Mouse (Mus musculus) brain, embryonic 14.5 days (tissue): ENCODE results near the gene Rarres2. TPM values are rescaled to one million over a fixed set of nuclear protein-coding genes. Genes with fewer than 3 reads are reported as not detected.

ENCODE experiments used
- DNase-seq: peaks from one replicate; pipeline ENCODE4 v3.0.0-alpha.2; 2011; ENCODE audit warnings: low read depth
- CTCF ChIP-seq: fragments of 200-500 bp; IDR thresholded peaks from 2 replicates; pipeline ENCODE4 v1.5.1; 2012; ENCODE audit warnings: inconsistent platforms, mild to moderate bottlenecking, moderate library complexity, borderline replicate concordance; ENCODE audit not compliant: insufficient read depth, insufficient read length; ENCODE audit errors: extremely low read depth
- POLR2A ChIP-seq: fragments of 200-500 bp; IDR thresholded peaks from 2 replicates; pipeline ENCODE4 v1.6.1; 2012; ENCODE audit warnings: mild to moderate bottlenecking, inconsistent platforms, borderline replicate concordance; ENCODE audit not compliant: poor library complexity, insufficient read depth, insufficient read length, severe bottlenecking; ENCODE audit errors: extremely low read depth
- polyA plus RNA-seq: library from polyadenylated mRNA; depleted of rRNA; stranded (reverse); fragments of >200 nt; gene quantifications from 2 replicates; pipeline ENCODE4 v1.2.3, GENCODE M21; 2012

Rarres2 gene
- polyA plus RNA-seq, 1 experiment, result 3.1 TPM

DNA sequence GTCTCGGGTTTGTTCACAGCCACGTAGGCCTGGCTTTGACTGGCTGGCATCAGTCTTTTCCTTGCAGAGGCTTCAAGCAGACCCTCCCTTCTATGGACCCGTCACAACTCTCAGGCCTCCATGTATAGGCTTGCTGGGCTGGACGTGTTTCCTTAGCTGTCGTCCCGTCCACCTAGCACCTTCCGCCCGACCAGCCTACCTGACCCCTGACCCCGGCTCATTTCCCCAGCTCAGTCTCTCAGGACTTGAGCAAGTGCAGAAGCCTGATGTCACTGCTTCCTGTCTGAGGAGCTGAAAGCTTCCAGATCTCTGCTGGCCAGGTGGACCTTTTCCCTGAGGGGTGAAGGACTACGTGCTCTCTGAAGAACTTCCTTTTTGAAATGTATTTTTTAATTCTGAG lies 691 bp upstream of the Rarres2 start:
- TF ChIP-seq POLR2A (no peak), CTCF (no peak)
- DNase-seq, result no peak

DNA sequence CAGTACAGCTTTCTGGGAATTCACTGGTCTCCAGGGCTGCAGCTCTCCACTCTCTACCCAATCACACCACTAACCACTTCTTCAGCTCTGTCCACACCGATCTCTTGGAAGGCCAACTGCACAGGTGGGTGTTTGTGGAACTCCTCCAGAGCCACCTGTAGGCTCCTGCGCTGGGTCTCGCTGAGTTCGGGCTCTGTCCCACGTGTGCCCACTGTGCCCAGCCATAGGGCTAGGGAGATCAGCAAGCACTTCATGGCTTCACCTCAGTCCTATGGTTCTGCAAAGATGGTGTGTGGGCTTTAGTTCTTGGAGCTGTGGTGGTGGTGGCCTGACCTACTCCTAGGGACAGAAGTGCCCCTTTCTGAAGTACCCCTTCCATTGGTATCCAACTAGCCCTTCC lies 575 bp downstream of the Rarres2 start:
- no peak for DNase-seq
- no peak for TF ChIP-seq POLR2A
- TF ChIP-seq CTCF, result no peak

DNA sequence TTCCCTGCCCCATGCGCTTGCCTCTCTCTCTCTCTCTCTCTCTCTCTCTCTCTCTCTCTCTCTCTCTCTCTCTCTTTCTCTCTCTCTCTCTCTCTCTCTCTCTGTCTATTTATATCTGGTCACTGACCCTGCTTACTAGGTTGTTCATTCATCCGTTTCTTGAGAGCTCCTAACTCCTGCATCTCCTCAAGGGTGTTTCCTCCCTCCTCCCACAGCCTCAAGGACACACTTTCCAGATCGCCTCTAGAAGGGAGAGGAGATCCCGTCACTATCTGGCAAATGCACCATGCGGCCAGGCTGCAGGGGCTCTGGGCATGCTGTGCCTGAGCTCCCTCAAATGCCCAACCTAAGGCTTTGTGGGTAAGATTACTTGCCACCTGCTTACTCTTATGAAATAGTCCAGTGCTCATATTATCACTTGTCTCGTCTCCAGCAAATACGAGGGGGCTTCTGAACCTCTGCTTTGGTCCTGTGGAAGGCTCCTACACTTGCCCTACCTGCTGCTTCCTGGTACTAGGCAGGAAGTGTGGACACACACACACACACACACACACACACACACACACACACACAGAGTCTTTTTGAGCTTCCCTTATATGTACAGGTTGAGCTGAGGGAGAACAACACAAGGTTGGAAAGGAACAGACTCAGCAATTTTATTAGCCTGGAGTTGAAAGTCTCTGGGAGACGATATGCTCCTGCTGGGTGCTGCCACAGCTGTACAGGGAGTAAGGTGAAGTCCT lies 3.4 kb downstream of the Rarres2 start:
- no peak for DNase-seq
- TF ChIP-seq POLR2A (no peak), CTCF (no peak)

DNA sequence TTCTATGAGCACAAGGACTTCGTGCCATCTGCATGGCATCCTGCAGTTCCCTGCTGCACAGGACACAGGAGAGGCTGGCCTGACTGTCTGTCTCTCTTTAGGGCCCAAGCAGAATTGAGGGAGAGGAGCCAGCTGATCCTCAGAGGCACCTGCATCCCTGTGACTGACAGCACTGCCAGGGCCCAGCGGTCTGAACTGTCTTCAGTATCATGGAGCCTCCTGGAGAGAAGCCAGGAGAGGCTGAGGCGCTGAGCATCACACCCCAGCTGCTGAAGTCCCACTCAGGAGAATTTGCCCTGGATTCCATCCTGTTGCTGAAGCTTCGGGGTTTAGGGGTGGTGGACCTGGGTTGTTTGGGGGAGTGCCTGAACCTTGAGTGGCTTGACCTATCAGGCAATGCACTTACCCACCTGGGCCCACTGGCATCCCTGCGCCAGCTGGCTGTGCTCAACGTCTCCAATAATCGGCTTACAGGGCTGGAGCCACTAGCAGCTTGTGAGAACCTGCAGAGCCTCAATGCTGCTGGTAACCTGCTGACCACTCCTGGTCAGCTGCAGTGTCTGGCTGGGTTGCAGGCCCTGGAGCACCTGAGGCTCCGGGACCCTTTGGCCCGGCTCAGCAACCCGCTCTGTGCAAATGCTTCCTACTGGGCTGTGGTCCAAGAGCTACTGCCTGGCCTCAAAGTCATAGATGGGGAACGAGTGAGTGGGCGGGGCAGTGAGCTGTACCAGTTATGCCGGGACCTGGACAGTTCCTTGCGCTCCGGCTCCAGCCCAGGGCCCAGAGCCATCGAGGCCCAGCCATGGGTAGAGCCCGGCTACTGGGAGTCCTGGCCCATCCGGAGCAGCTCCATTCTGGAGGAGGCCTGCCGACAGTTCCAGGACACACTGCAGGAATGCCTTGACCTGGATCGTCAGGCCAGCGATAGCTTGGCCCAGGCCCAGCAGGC lies 4.3 kb downstream of the Rarres2 start:
- TF ChIP-seq CTCF, result no peak
- no peak for TF ChIP-seq POLR2A
- peak; percentile 49 for DNase-seq

DNA sequence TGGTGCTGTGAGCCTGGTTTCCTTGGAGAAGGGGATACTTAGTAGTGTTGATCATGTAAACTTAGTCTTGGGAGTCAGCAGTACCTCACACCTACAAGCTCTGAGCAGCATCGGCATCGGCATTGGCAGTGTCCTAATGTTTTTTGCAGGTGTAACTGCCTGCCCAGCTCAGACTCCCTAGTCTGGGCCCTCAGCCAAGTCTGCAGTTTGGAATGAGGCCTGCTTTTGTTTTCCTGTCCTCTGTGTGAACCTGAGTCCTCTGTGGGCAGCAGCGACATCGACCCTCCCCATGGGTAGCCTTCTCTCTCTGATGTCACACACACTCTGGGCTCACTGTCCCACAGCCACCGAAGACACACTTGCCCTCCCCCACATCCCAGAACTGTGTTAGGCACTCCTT lies 6.3 kb downstream of the Rarres2 start:
- peak; percentile 47 for DNase-seq

DNA sequence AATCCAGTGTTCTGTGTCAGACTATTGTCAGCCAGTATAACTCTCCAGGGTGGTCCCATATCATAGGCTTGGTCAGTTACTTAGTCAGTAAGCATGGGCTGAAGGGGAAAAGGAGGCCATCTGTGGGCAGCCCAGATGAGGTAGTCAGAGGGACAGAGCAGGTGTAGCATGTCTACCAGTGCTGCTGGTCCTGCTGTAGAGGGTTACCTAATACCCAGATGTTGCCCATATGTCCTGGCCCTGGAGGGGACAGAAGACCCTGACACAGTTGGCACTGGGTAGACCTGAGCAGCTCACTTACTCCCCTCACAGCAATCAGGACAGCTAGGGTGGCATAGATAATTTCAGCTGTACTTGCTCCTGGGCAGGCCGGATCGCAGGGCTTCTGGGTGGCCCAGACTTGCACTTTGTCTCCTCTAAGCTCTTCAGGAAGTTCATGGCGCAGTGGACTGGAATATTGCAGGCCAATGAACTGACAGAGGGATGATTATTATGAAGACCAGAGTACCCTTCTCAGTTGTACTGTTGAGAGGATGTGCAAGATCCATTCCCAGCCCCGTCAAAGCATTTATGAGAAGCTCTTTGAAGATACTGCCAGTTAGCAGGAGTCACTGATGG lies 6.8 kb downstream of the Rarres2 start:
- TF ChIP-seq CTCF (no peak), POLR2A (no peak)
- no peak for DNase-seq

More for the DNA sequence above, 6.3 kb downstream of the Rarres2 start:
- no peak for TF ChIP-seq POLR2A
- TF ChIP-seq CTCF, result no peak

DNA sequence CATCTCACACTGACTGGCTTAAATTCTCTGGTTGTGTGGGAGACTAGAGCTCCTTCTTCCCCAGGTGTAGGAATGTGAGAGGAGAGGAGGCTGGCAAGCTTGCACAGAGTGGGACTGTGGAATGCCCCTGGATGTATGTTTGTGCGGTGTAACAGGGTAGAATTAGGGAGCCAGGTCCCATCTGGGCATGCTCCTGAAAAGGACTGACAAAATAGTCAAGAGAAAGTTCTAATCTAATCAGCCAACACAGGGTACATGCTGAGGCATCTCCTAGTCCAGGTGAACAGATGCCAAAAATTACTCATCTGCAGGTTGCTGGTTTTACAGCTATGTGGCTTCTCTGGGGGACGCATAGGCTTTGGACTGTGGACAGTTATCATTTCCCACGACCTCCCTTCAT lies 16.6 kb downstream of the Rarres2 start:
- TF ChIP-seq POLR2A (no peak), CTCF (no peak)
- no peak for DNase-seq

DNA sequence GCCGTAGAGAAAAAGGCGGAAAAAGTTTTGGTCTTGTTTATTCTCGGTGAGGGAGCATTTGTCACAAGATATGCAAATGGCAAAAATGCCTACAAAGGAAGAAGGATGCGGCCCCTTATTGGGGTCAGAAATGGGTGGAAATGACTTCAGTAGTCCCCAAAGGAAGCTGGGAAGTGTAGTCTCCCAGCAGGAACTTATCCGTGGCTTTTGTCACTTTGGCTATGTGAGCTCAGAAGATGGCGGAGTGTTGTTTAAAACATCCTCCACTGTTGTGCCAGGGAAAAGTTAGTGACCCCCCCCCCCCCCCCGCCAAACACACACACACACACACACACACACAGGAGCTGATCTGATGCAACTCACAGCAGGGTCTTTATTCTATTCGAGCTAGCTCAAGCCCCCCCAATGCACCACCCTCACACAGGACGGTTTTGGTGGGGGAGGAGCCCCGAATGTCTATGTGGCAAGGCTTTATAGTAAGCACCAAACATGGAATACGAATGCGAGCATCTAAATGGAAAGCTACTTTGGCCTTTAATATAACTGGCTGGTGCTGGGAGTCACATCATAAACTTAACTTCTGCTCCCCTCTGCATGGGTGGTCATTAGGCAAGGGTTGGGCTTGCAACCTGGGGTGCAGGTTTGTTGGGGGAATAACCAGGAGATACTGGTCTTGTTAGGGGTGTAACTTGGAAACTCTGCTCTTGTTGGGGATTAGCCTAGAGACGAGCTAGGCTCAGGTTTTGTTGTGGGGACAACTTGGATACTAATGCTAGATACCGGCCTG lies 17.3 kb downstream of the Rarres2 start:
- no peak for TF ChIP-seq CTCF
- peak; percentile 28; the same call in 1 of the 2 replicates for TF ChIP-seq POLR2A
- peak; percentile 97 for DNase-seq

DNA sequence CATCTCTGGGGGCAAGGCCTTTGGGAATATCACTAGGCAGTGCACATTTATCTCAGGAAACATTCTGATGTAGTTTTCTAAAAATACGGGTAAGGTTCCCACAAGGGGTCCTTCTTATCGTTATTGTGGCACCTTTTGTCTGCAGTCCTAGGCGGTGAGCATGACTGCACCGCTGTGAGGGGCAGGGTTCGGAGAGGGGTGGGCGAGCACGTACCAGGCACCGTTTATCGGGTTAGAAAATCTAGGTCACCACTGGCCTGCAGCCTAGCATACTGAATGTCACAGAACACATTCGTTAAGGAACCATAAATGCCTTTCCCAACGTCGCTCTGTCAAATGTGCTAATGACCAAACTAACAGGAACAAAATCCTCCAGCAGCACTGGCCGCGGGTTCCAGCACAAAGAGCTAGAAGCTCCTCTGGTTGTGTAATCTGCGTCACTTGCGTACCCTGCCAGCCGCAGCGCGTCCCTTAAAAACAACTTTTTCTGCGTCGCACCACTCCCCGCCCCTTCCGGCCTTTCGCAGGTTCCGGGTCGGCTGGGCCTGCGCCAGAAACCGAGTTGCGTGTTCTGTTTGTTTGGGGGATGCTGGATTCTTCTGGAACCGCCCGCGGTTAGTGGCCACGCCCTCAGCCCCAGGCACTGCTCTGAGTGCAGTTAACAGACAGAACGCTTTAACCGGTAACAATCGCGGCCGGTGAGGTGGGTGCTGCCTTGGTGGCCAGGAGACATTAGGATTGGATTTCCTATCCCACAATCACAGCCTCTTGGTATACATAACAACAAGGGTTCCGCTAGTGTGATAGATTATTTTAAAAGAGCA lies 18.1 kb downstream of the Rarres2 start, which contains the start of gene Lrrc61:
Gene Lrrc61 (plus strand): TSS at position 517 of the 824 bp plus-strand sequence.
- TF ChIP-seq CTCF (no peak), POLR2A (peak; percentile 66; the same call in 1 of the 2 replicates)
- peak; percentile 99 for DNase-seq

DNA sequence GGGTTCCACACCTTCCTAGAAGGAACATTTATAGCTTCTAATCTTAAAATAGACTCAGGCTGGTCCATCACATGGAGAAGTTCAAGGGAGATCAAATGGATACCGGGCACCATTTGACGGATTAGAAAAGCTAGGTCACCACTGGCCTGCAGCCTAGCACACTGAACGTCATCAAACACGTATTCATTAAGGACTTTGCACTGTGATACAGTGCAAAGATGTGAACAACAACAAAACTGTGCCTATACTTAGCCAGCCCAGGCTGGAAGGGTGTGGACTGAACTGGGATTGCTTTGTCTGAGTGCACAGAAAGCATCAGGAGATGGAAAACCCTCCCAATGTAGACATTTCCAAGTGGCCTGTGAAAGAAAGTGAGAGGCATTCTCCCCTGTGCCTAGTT lies 18.8 kb downstream of the Rarres2 start:
- TF ChIP-seq CTCF (no peak), POLR2A (no peak)
- no peak for DNase-seq
